16 mouse cellular contexts compared by ENCODE assay signal in genomic region chr4:82197611-82198010, GRCm38 (mm10).
DNase-seq lines count a peak whose midpoint lies in the region; ATAC-seq and TF ChIP-seq lines count a peak whose summit lies in the region.
"Had no signal": no experiment of that assay in that cellular context is flagged by ENCODE, and none has a peak within 500 bp of the region (broad histone marks: within the 10 kb centered on the region; RNA-seq: fewer than 3 reads in every experiment).

No protein-coding gene starts in this region.

- no peak for TF ChIP-seq CTCF in layer of hippocampus, adult 2 months (conservative IDR thresholded peaks at IDR 0.05)
- no peak for TF ChIP-seq CTCF in heart, adult 2 months (IDR thresholded peaks at IDR 0.05)

- H3K4me3 ChIP-seq in layer of hippocampus, adult 2 months, result no peak overlapping the region
- no peak overlapping the region for H3K4me3 ChIP-seq in heart, adult 2 months
- H3K4me3 ChIP-seq in heart, embryonic 16.5 days (ENCODE audit: low read length), result no peak overlapping the region
- H3K4me3 ChIP-seq: midbrain, embryonic 13.5 days had no signal

- H3K27me3 ChIP-seq in heart, adult 2 months (ENCODE audit: control insufficient read depth, insufficient read depth, low read length), result no peaks in the 10 kb centered on the region
- H3K27me3 ChIP-seq in heart, embryonic 16.5 days (ENCODE audit: control insufficient read depth, insufficient read depth, low read length), result no peaks in the 10 kb centered on the region
- H3K27me3 ChIP-seq: midbrain, embryonic 13.5 days had no signal

- H3K4me1 ChIP-seq in heart, adult 2 months (ENCODE audit: control insufficient read depth, insufficient read depth, low read length), result peaks cover 2% of the 10 kb centered on the region
- peaks cover 16% of the 10 kb centered on the region for H3K4me1 ChIP-seq in heart, embryonic 16.5 days (ENCODE audit: control insufficient read depth, insufficient read depth, low read length)
- H3K4me1 ChIP-seq: midbrain, embryonic 13.5 days had no signal

- 0 out of 2 replicates have a peak overlapping the region, but pooled peaks have one; percentile 5 for H3K27ac ChIP-seq in layer of hippocampus, adult 2 months
- H3K27ac ChIP-seq in heart, adult 2 months, result peak overlapping the region; percentile 69
- peak overlapping the region; percentile 83 for H3K27ac ChIP-seq in heart, embryonic 16.5 days (ENCODE audit: low read length)
- H3K27ac ChIP-seq: hindbrain, postnatal 0 days; macrophage; midbrain, embryonic 13.5 days; stomach, postnatal 0 days had no signal

- 60% methylated on average over 6 of the region's 6 CpGs for WGBS in heart, adult 2 months
- WGBS in heart, embryonic 16.5 days, result 41% methylated on average over 6 of the region's 6 CpGs

- H3K79me2 ChIP-seq in heart, adult 2 months (replicated peaks; ENCODE audit: control insufficient read depth, insufficient read depth, low read length), result no peaks in the 10 kb centered on the region

- no peak for TF ChIP-seq POLR2A in heart, adult 2 months (IDR thresholded peaks at IDR 0.05; ENCODE audit: insufficient read depth, low read depth, low read length)

- peak; percentile 81 for ATAC-seq in heart, embryonic 16.5 days (replicated peaks; ENCODE audit: extremely low read depth, insufficient read depth, low FRiP score)
- ATAC-seq: forebrain, embryonic 16.5 days; hindbrain, postnatal 0 days; liver, postnatal 0 days; midbrain, embryonic 13.5 days had no signal

- 0 out of 2 replicates have a peak overlapping the region, but pooled peaks have one; percentile 16 for H3K9ac ChIP-seq in heart, adult 2 months (ENCODE audit: low read depth, low read length)
- 0 out of 2 replicates have a peak overlapping the region, but pooled peaks have one; percentile 12 for H3K9ac ChIP-seq in heart, embryonic 16.5 days (ENCODE audit: low read length)
- H3K9ac ChIP-seq: liver, postnatal 0 days; midbrain, embryonic 13.5 days had no signal

- no peaks in the 10 kb centered on the region for H3K36me3 ChIP-seq in heart, adult 2 months (ENCODE audit: control insufficient read depth, insufficient read depth, low read length)
- no peaks in the 10 kb centered on the region for H3K36me3 ChIP-seq in heart, embryonic 16.5 days (ENCODE audit: control insufficient read depth, insufficient read depth)
- H3K36me3 ChIP-seq: midbrain, embryonic 13.5 days had no signal

- no peaks in the 10 kb centered on the region for H3K9me3 ChIP-seq in heart, embryonic 16.5 days (replicated peaks; ENCODE audit: control insufficient read depth, low read length)
- H3K9me3 ChIP-seq: midbrain, embryonic 13.5 days had no signal

- DNase-seq in layer of hippocampus, adult 2 months (ENCODE audit: low spot score in 2 of 2), result peak in 1 of 2 experiments; percentile 20
- no peak for DNase-seq in layer of hippocampus, postnatal 36 days
- DNase-seq in heart, adult 2 months, result peak; percentile 26 to 53
- DNase-seq in skeletal muscle tissue, adult 2 months (ENCODE audit: low read depth, low spot score), result peak; percentile 18
- DNase-seq in left cerebral cortex, adult 9 months (ENCODE audit: low spot score in 2 of 2), result no peak
- DNase-seq in testis, postnatal 14 days (ENCODE audit: low spot score), result no peak
- DNase-seq: adrenal gland, postnatal 25 days; cerebellum, postnatal 36 days; kidney, adult 9 months; liver, postnatal 0 days had no signal

- no peak overlapping the region for H3K4me2 ChIP-seq in heart, embryonic 16.5 days (ENCODE audit: low read depth, low read length)
- H3K4me2 ChIP-seq: midbrain, embryonic 13.5 days had no signal

- intact Hi-C loops in heart, adult 2 months (cut with DNase I), result loop anchor here (10.0 kb wide), 1 partner anchor 633 kb away; no protein-coding TSS in a partner anchor

- TF ChIP-seq EP300 in heart, adult 2 months (IDR thresholded peaks at IDR 0.05; ENCODE audit: insufficient read depth, low read depth, low read length), result peak; percentile 63; the same call in 1 of the 2 replicates

Comparison
In these comparisons a context has a peak if more than half of its experiments do, and no peak if none do; other contexts are left out.
1. DNase-seq: peak in heart, adult 2 months (2 of 2) and skeletal muscle tissue, adult 2 months (single experiment); none in layer of hippocampus, postnatal 36 days (0 of 2), left cerebral cortex, adult 9 months (0 of 2) and testis, postnatal 14 days (single experiment).
2. H3K27ac ChIP-seq: peak in every context shown above with its lines; median percentile 83 in heart, embryonic 16.5 days; 69 in heart, adult 2 months; 5 in layer of hippocampus, adult 2 months.